Mouse (Mus musculus) limb, embryonic 14.5 days (tissue): ENCODE results near the gene Ereg. TPM values are rescaled to one million over a fixed set of nuclear protein-coding genes. Genes with fewer than 3 reads are reported as not detected.
A peak's percentile ranks its signal among the peaks of the same experiment; 100 is the strongest.

Experiments used
- ATAC-seq: fragments of 200-750 bp; cut with Nextera tagmentation; 2 replicates; pipeline ENCODE4 v1.8.0; 2017; ENCODE audit warnings: low read depth, moderate number of reproducible peaks, moderate TSS enrichment; ENCODE audit not compliant: low FRiP score
- DNase-seq: peaks from one replicate; pipeline ENCODE4 v3.0.0-alpha.2; 2015; ENCODE audit warnings: low spot score
- H3K27ac ChIP-seq: fragments of 300-500 bp; sonication (generic); replicated peaks from 2 replicates; pipeline ENCODE4 v1.5.1; 2014; ENCODE audit warnings: low read depth, mild to moderate bottlenecking, low read length, moderate library complexity, mixed read lengths
- H3K27me3 ChIP-seq: fragments of 300-500 bp; sonication (generic); 2 replicates; pipeline ENCODE4 v1.6.1; 2014; ENCODE audit warnings: low read length, mixed read lengths; ENCODE audit not compliant: control insufficient read depth, insufficient read depth
- H3K36me3 ChIP-seq: fragments of 300-500 bp; sonication (generic); 2 replicates; pipeline ENCODE4 v1.6.1; 2014; ENCODE audit warnings: mild to moderate bottlenecking, low read length, moderate library complexity, mixed read lengths; ENCODE audit not compliant: control insufficient read depth, insufficient read depth
- H3K4me1 ChIP-seq: fragments of 300-500 bp; sonication (generic); 2 replicates; pipeline ENCODE4 v1.6.1; 2014; ENCODE audit warnings: antibody characterized with exemption, low read length, mixed read lengths; ENCODE audit not compliant: control insufficient read depth, insufficient read depth
- H3K4me2 ChIP-seq: fragments of 300-500 bp; sonication (generic); replicated peaks from 2 replicates; pipeline ENCODE4 v1.6.1; 2014; ENCODE audit warnings: low read depth, mild to moderate bottlenecking, low read length, moderate library complexity; ENCODE audit not compliant: severe bottlenecking
- H3K4me3 ChIP-seq: fragments of 300-500 bp; sonication (generic); replicated peaks from 2 replicates; pipeline ENCODE4 v1.5.1; 2014; ENCODE audit warnings: low read length
- H3K9ac ChIP-seq: fragments of 300-500 bp; sonication (generic); 2 replicates; pipeline ENCODE4 v1.6.1; 2014; ENCODE audit warnings: mild to moderate bottlenecking, low read depth, low read length, moderate library complexity; ENCODE audit not compliant: severe bottlenecking
- H3K9me3 ChIP-seq: fragments of 300-500 bp; sonication (generic); 2 replicates; pipeline ENCODE4 v1.6.1; 2016; ENCODE audit warnings: low read length; ENCODE audit not compliant: control insufficient read depth
- POLR2A ChIP-seq: fragments of 200-500 bp; IDR thresholded peaks from 2 replicates; pipeline ENCODE4 v1.8.0; 2012; ENCODE audit warnings: inconsistent platforms, mild to moderate bottlenecking, moderate library complexity, borderline replicate concordance; ENCODE audit not compliant: insufficient read depth, insufficient read length; ENCODE audit errors: extremely low read depth
- WGBS: fragments of 180-500 bp; shearing (Covaris S2); extraction: QIAGEN DNeasy Blood & Tissue Kit; methylation state at CpG from one replicate; pipeline ENCODE4 v1.1.7; 2014; 5-methylcytosine and 5-hydroxymethylcytosine counted together
- polyA plus RNA-seq, 2 experiments: library from polyadenylated mRNA; depleted of rRNA in 1 of 2; stranded (reverse) in 1 of 2; unstranded in 1 of 2; fragments of >200 nt; fragmentation: Nextera tagmentation in 1 of 2; extraction: Ambion mirVana in 1 of 2; gene quantifications; 2 replicates each; pipeline versions ENCODE4 v1.2.1 to v1.2.3; 2012 to 2014

The Ereg gene
- polyA plus RNA-seq, 2 experiments, result 0.09 to 0.21 TPM

- Histone ChIP-seq H3K4me2 (no peak overlapping the region), H3K4me3 (no peak overlapping the region), H3K36me3 (no peaks in the 10 kb centered on the region), H3K27me3 (no peaks in the 10 kb centered on the region), H3K9me3 (no peaks in the 10 kb centered on the region), H3K4me1 (no peaks in the 10 kb centered on the region), H3K9ac (no peak overlapping the region), H3K27ac (no peak overlapping the region)
- ATAC-seq, result no peak
- 80% methylated on average over 2 of the region's 2 CpGs for WGBS
- TF ChIP-seq POLR2A, result no peak
- DNase-seq, result no peak
Measured at GRCm38 (mm10) chr5:91124140-91124539, 49.7 kb downstream of the Ereg start.

GRCm38 (mm10) chr5:91126623-91127022 is 52.2 kb downstream of the Ereg start:
- no peak for DNase-seq
- no peaks in the 10 kb centered on the region for H3K4me1 ChIP-seq
- no peak overlapping the region for H3K9ac ChIP-seq
- no peak overlapping the region for H3K4me3 ChIP-seq
- WGBS, result 71% methylated on average over 1 of the region's 1 CpGs
- H3K27me3 ChIP-seq, result no peaks in the 10 kb centered on the region
- H3K36me3 ChIP-seq, result no peaks in the 10 kb centered on the region
- H3K27ac ChIP-seq, result no peak overlapping the region
- no peaks in the 10 kb centered on the region for H3K9me3 ChIP-seq
- no peak for TF ChIP-seq POLR2A
- ATAC-seq, result no peak
- H3K4me2 ChIP-seq, result no peak overlapping the region

DNA sequence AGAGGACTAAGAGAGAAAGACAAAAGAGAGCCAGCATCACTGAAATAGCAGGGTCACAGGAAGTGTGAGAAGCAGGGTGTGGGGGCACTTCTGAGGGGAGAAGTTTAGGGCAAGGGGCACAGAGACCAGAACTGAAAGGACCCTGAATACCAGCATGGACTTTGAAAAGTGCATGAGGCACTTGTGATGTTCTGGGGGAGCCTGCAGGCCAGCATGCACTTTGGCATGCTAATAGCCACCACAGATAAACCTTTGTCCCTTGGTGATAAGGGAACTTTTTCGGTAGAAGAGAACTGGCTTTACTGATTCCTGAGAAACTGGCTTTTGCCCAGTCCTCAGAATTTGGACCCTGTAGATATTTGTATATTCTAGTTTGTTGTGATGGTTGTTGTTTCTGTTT is 60.5 kb downstream of the Ereg start:
- no peak for TF ChIP-seq POLR2A
- no peak for ATAC-seq
- H3K4me3 ChIP-seq, result no peak overlapping the region

GRCm38 (mm10) chr5:91138970-91139369 is 64.5 kb downstream of the Ereg start:
- ATAC-seq (no peak), DNase-seq (no peak)
- Histone ChIP-seq H3K36me3 (no peaks in the 10 kb centered on the region), H3K9ac (peak overlapping the region; percentile 49; the same call in 1 of the 2 replicates), H3K9me3 (no peaks in the 10 kb centered on the region), H3K4me1 (peaks cover 4% of the 10 kb centered on the region; the same call in 1 of the 2 replicates), H3K4me2 (peak overlapping the region; percentile 93), H3K27ac (no peak overlapping the region), H3K27me3 (peaks cover 25% of the 10 kb centered on the region), H3K4me3 (peak overlapping the region; percentile 50)
- no peak for TF ChIP-seq POLR2A
- 2% methylated on average over 7 of the region's 7 CpGs for WGBS

More for the DNA sequence above, 60.5 kb downstream of the Ereg start:
- Histone ChIP-seq H3K27ac (no peak overlapping the region), H3K9ac (no peak overlapping the region), H3K4me2 (no peak overlapping the region), H3K27me3 (peaks cover 11% of the 10 kb centered on the region), H3K9me3 (no peaks in the 10 kb centered on the region), H3K36me3 (no peaks in the 10 kb centered on the region), H3K4me1 (peaks cover 4% of the 10 kb centered on the region; the same call in 1 of the 2 replicates)
- WGBS, result 42% methylated on average over 1 of the region's 1 CpGs
- no peak for DNase-seq

GRCm38 (mm10) chr5:91139446-91139873 is 65.0 kb downstream of the Ereg start, which contains the start of gene Areg:
Gene Areg (plus strand): TSS chr5:91139599.
- Histone ChIP-seq H3K4me2 (peak within 1 kb of the TSS; percentile 93), H3K27ac (no peak within 1 kb of the TSS), H3K36me3 (no peaks in the 10 kb centered on the region), H3K9me3 (no peaks in the 10 kb centered on the region), H3K4me1 (peaks cover 4% of the 10 kb centered on the region; the same call in 1 of the 2 replicates), H3K4me3 (peak within 1 kb of the TSS; percentile 50), H3K27me3 (peaks cover 25% of the 10 kb centered on the region), H3K9ac (peak within 1 kb of the TSS; percentile 49)
- TF ChIP-seq POLR2A, result no peak
- DNase-seq (peak; percentile 7), ATAC-seq (peak; percentile 86)
- under 1% methylated on average over 43 of the region's 44 CpGs for WGBS
